Mouse (Mus musculus): ENCODE results near the gene Sertad2. TPM values are rescaled to one million over a fixed set of nuclear protein-coding genes. Genes with fewer than 3 reads are reported as not detected.

Gene Sertad2
- polyA plus RNA-seq, 1 experiment: 36.4 TPM

- no peak overlapping the region for H3K4me3 ChIP-seq (ENCODE audit: insufficient read depth, low read length)
- H3K27ac ChIP-seq (ENCODE audit: insufficient read depth, low read length): no peak overlapping the region
- no peak for TF ChIP-seq POLR2A (IDR thresholded peaks at IDR 0.05; ENCODE audit: low read depth, low read length)
- TF ChIP-seq CTCF (IDR thresholded peaks at IDR 0.05; ENCODE audit: borderline replicate concordance, insufficient read depth, low read length): no peak
- H3K4me1 ChIP-seq (ENCODE audit: control insufficient read depth, insufficient read depth, low read length): peaks cover 15% of the 10 kb centered on the region
These were observed 16.3 kb downstream of the Sertad2 start for GRCm38 (mm10) chr11:20559236-20559950.

- no peak overlapping the region for H3K4me3 ChIP-seq (ENCODE audit: insufficient read depth, low read length)
- H3K27ac ChIP-seq (ENCODE audit: insufficient read depth, low read length): no peak overlapping the region
- TF ChIP-seq CTCF (IDR thresholded peaks at IDR 0.05; ENCODE audit: borderline replicate concordance, insufficient read depth, low read length) (no peak), POLR2A (IDR thresholded peaks at IDR 0.05; ENCODE audit: low read depth, low read length) (no peak)
- H3K4me1 ChIP-seq (ENCODE audit: control insufficient read depth, insufficient read depth, low read length): peaks cover 15% of the 10 kb centered on the region
These were observed 17.0 kb downstream of the Sertad2 start for GRCm38 (mm10) chr11:20559951-20560642.

DNA sequence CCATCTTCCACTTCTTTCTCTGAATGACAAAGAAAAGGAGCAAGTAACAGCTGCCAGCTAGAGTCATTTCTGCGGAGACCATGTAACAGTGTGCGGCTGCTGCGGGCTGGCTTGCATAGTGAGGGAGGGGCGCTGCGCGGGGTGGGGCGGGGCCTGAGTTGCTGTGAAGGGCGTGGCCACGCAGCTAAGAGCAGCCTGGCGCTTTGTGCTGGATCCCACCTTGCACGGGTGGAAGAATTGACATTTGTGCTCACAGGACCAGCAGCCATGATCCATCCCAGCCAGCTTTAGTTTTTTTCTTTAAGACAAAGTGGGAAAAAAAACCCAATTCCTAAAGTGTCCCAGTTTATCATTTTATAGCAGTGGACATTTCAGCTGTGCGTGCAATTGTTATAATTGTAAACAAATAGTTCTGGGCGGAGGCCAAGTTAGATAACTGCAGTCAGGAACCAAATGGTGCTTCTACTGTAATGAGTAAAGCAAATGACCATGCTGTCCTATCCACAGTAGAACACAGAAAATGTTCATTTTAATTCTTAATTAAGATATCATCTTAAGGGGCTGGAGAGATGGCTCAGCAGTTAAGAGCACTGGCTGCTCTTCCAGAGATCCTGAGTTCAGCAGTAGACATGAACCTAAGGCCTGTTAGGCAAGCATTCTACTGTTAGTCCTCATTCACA lies 18.4 kb downstream of the Sertad2 start:
- no peak for TF ChIP-seq CTCF (IDR thresholded peaks at IDR 0.05; ENCODE audit: borderline replicate concordance, insufficient read depth, low read length)
- TF ChIP-seq POLR2A (IDR thresholded peaks at IDR 0.05; ENCODE audit: low read depth, low read length): no peak
- Histone ChIP-seq H3K4me3 (ENCODE audit: insufficient read depth, low read length) (no peak overlapping the region), H3K27ac (ENCODE audit: insufficient read depth, low read length) (no peak overlapping the region), H3K4me1 (ENCODE audit: control insufficient read depth, insufficient read depth, low read length) (peaks cover 15% of the 10 kb centered on the region)

- Histone ChIP-seq H3K27ac (ENCODE audit: insufficient read depth, low read length) (no peak overlapping the region), H3K4me3 (ENCODE audit: insufficient read depth, low read length) (no peak overlapping the region), H3K4me1 (ENCODE audit: control insufficient read depth, insufficient read depth, low read length) (peaks cover 4% of the 10 kb centered on the region; the same call in 1 of the 2 replicates)
- TF ChIP-seq POLR2A (IDR thresholded peaks at IDR 0.05; ENCODE audit: low read depth, low read length) (no peak), CTCF (IDR thresholded peaks at IDR 0.05; ENCODE audit: borderline replicate concordance, insufficient read depth, low read length) (no peak)
These were observed 22.0 kb downstream of the Sertad2 start for GRCm38 (mm10) chr11:20565057-20565456.

DNA sequence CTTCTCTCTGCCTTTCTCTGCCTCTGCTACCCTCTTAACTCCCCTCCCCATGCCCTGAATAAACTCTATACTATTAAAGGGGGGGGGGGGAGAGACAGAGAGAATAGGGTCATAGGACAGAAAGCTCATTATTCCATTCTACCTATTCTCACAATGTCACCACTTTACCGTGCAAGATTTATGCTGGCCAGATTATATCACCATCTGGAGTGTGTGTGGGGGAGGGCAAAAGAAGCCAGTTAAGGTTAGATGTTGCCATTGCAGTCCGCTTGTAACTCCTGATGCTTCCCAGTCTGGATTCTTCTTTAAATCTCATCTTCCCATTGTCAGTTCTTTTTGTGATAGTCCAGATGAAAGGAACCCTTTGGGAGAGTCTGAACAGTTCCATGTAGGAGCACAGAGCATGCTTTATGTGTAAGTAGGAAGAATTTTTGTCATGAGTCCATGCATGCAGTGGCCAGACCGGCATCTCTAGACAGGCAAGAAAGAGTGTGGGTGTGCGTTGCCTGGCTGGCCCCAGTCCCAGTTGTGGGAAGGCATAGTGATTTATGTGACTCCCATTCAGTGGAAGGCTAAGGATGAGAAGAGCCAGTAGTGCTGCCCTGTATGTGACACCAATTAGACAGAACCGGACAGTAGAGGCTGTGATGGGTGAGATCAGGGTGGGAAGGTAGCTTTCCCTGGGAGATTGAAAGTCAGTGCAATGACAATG lies 28.8 kb downstream of the Sertad2 start:
- TF ChIP-seq CTCF (IDR thresholded peaks at IDR 0.05; ENCODE audit: borderline replicate concordance, insufficient read depth, low read length) (no peak), POLR2A (IDR thresholded peaks at IDR 0.05; ENCODE audit: low read depth, low read length) (no peak)
- H3K27ac ChIP-seq (ENCODE audit: insufficient read depth, low read length): no peak overlapping the region
- peaks cover 7% of the 10 kb centered on the region for H3K4me1 ChIP-seq (ENCODE audit: control insufficient read depth, insufficient read depth, low read length)
- no peak overlapping the region for H3K4me3 ChIP-seq (ENCODE audit: insufficient read depth, low read length)

- no peak overlapping the region for H3K27ac ChIP-seq (ENCODE audit: insufficient read depth, low read length)
- H3K4me1 ChIP-seq (ENCODE audit: control insufficient read depth, insufficient read depth, low read length): peaks cover 7% of the 10 kb centered on the region
- TF ChIP-seq CTCF (IDR thresholded peaks at IDR 0.05; ENCODE audit: borderline replicate concordance, insufficient read depth, low read length) (no peak), POLR2A (IDR thresholded peaks at IDR 0.05; ENCODE audit: low read depth, low read length) (no peak)
These were observed 33.1 kb downstream of the Sertad2 start for GRCm38 (mm10) chr11:20576046-20576635.

DNA sequence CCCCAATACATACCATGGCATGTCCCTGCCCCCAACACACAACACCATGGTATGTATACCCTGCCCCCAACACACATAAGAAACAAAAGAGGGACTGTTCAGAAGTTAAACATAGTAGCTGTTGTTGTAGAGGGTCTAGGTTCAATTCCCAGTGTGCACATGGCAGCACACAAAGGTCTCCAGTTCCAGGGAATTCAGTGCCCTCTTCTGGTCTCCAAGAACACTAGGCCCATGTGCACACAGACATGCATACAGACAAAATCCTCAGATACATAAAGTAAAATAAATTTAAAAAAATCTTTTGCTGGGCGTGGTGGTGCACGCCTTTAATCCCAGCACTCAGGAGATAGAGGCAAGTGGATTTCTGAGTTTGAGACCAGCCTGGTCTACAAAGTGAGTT lies 39.7 kb downstream of the Sertad2 start:
- no peak overlapping the region for H3K4me3 ChIP-seq (ENCODE audit: insufficient read depth, low read length)
- H3K27ac ChIP-seq (ENCODE audit: insufficient read depth, low read length): no peak overlapping the region
- TF ChIP-seq POLR2A (IDR thresholded peaks at IDR 0.05; ENCODE audit: low read depth, low read length) (no peak), CTCF (IDR thresholded peaks at IDR 0.05; ENCODE audit: borderline replicate concordance, insufficient read depth, low read length) (no peak)
- peaks cover 9% of the 10 kb centered on the region; the same call in 1 of the 2 replicates for H3K4me1 ChIP-seq (ENCODE audit: control insufficient read depth, insufficient read depth, low read length)

More at GRCm38 (mm10) chr11:20576046-20576635, 33.1 kb downstream of the Sertad2 start:
- no peak overlapping the region for H3K4me3 ChIP-seq (ENCODE audit: insufficient read depth, low read length)

DNA sequence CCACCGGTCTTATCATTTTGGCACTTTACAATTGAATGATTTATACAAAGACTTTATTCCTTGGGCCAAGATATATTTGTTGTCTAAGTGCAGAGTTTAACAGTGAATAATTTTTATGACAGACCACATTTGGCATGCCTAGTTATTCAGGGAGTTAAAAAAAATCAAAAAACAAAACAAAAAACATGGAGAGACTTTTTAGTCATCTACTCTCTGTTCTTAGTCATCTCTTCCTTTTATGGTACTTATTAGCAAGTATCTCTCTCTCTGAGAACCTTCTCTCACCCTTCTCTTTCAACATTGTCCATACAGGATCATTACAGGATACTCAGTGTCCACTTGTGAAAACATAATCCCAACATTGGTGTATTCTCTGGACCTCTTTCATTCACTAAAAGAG lies 42.2 kb downstream of the Sertad2 start:
- H3K4me3 ChIP-seq (ENCODE audit: insufficient read depth, low read length): no peak overlapping the region
- H3K27ac ChIP-seq (ENCODE audit: insufficient read depth, low read length): no peak overlapping the region
- H3K4me1 ChIP-seq (ENCODE audit: control insufficient read depth, insufficient read depth, low read length): peaks cover 15% of the 10 kb centered on the region
- no peak for TF ChIP-seq POLR2A (IDR thresholded peaks at IDR 0.05; ENCODE audit: low read depth, low read length)
- no peak for TF ChIP-seq CTCF (IDR thresholded peaks at IDR 0.05; ENCODE audit: borderline replicate concordance, insufficient read depth, low read length)

DNA sequence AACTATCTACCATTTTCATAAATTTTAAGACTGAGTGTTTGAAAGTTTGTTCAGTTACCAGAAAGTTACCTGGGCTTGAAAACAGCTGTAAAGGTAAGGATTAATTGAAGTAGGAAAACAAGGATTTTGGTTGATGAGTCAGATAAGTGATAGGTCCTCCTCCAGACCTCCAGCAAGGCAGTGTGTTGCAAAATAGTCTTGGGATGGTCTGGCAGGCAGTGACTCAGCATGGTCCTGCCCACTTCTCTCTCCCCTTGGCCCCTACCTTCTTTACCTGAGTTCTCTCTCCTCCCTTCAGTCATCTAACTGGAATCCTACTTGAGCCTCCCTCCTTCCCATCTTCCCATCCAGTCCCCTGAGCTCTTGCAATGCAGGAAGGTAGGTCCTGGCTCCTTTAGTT lies 43.1 kb downstream of the Sertad2 start:
- Histone ChIP-seq H3K27ac (ENCODE audit: insufficient read depth, low read length) (no peak overlapping the region), H3K4me3 (ENCODE audit: insufficient read depth, low read length) (no peak overlapping the region), H3K4me1 (ENCODE audit: control insufficient read depth, insufficient read depth, low read length) (peaks cover 15% of the 10 kb centered on the region)
- no peak for TF ChIP-seq CTCF (IDR thresholded peaks at IDR 0.05; ENCODE audit: borderline replicate concordance, insufficient read depth, low read length)
- no peak for TF ChIP-seq POLR2A (IDR thresholded peaks at IDR 0.05; ENCODE audit: low read depth, low read length)

Measured in embryonic fibroblast, embryonic 13.5 days (primary cell).